Mouse (Mus musculus) frontal cortex, adult 2 months (tissue): ENCODE measurements around the gene Map3k4. TPM values are rescaled to one million over a fixed set of nuclear protein-coding genes. Genes with fewer than 3 reads are reported as not detected.
"Not testable (repeated sequence)": the region's sequence is repeated elsewhere in the genome, so short reads cannot be mapped to it uniquely, and the experiment has no call there.

Source experiments
- DNase-seq, 2 experiments: peaks; one replicate each; pipeline ENCODE4 v3.0.0; 2022; ENCODE audit warnings: low spot score in 1 of 2; ENCODE audit errors: extremely low spot score in 1 of 2
- polyA plus RNA-seq: library from polyadenylated mRNA; depleted of rRNA; stranded (reverse); fragments of >200 nt; gene quantifications from 2 replicates; pipeline ENCODE4 v1.2.3, GENCODE M21; 2012

Map3k4 gene
- polyA plus RNA-seq, 1 experiment = 29.0 TPM

- DNase-seq = no peak
These were observed 11.1 kb downstream of the Map3k4 start for GRCm38 (mm10) chr17:12307251-12308135.

- DNase-seq = no peak
These were observed 13.9 kb downstream of the Map3k4 start for GRCm38 (mm10) chr17:12304658-12305057.

GRCm38 (mm10) chr17:12300896-12301706 lies 17.5 kb downstream of the Map3k4 start:
- peak in 1 of 2 experiments; percentile 31 for DNase-seq

GRCm38 (mm10) chr17:12300127-12300675 lies 18.4 kb downstream of the Map3k4 start:
- no peak for DNase-seq

GRCm38 (mm10) chr17:12299371-12299770 lies 19.2 kb downstream of the Map3k4 start:
- DNase-seq = no peak

GRCm38 (mm10) chr17:12297978-12298377 lies 20.6 kb downstream of the Map3k4 start:
- DNase-seq = no peak

GRCm38 (mm10) chr17:12297292-12297691 lies 21.3 kb downstream of the Map3k4 start:
- peak in 1 of 2 experiments; percentile 45 for DNase-seq

- not testable (repeated sequence) for DNase-seq
These were observed 22.7 kb downstream of the Map3k4 start for GRCm38 (mm10) chr17:12295926-12296325.

- no peak for DNase-seq
These were observed 24.2 kb downstream of the Map3k4 start for GRCm38 (mm10) chr17:12294424-12294823.

GRCm38 (mm10) chr17:12293571-12293970 lies 25.0 kb downstream of the Map3k4 start:
- DNase-seq = no peak

- DNase-seq = peak in 1 of 2 experiments; percentile 27
These were observed 25.7 kb downstream of the Map3k4 start for GRCm38 (mm10) chr17:12292877-12293276.

- DNase-seq = no peak
These were observed 26.2 kb downstream of the Map3k4 start for GRCm38 (mm10) chr17:12292356-12292755.

- no peak for DNase-seq
These were observed 27.4 kb downstream of the Map3k4 start for GRCm38 (mm10) chr17:12291151-12291550.

GRCm38 (mm10) chr17:12290735-12291134 lies 27.9 kb downstream of the Map3k4 start:
- DNase-seq = peak in 1 of 2 experiments; percentile 66

- not testable (repeated sequence) for DNase-seq
These were observed 28.8 kb downstream of the Map3k4 start for GRCm38 (mm10) chr17:12289836-12290235.

- no peak for DNase-seq
These were observed 29.7 kb downstream of the Map3k4 start for GRCm38 (mm10) chr17:12288871-12289270.

- no peak for DNase-seq
These were observed 38.8 kb downstream of the Map3k4 start for GRCm38 (mm10) chr17:12279810-12280209.

- no peak for DNase-seq
These were observed 40.5 kb downstream of the Map3k4 start for GRCm38 (mm10) chr17:12278073-12278472.

GRCm38 (mm10) chr17:12277297-12277696 lies 41.3 kb downstream of the Map3k4 start:
- no peak for DNase-seq

GRCm38 (mm10) chr17:12276496-12277200 lies 41.9 kb downstream of the Map3k4 start:
- DNase-seq = peak in 1 of 2 experiments; percentile 44
